Mouse (Mus musculus): ENCODE measurements around the gene Mon1b.
A peak's percentile ranks its signal among the peaks of the same experiment; 100 is the strongest.

Gene Mon1b

DNA sequence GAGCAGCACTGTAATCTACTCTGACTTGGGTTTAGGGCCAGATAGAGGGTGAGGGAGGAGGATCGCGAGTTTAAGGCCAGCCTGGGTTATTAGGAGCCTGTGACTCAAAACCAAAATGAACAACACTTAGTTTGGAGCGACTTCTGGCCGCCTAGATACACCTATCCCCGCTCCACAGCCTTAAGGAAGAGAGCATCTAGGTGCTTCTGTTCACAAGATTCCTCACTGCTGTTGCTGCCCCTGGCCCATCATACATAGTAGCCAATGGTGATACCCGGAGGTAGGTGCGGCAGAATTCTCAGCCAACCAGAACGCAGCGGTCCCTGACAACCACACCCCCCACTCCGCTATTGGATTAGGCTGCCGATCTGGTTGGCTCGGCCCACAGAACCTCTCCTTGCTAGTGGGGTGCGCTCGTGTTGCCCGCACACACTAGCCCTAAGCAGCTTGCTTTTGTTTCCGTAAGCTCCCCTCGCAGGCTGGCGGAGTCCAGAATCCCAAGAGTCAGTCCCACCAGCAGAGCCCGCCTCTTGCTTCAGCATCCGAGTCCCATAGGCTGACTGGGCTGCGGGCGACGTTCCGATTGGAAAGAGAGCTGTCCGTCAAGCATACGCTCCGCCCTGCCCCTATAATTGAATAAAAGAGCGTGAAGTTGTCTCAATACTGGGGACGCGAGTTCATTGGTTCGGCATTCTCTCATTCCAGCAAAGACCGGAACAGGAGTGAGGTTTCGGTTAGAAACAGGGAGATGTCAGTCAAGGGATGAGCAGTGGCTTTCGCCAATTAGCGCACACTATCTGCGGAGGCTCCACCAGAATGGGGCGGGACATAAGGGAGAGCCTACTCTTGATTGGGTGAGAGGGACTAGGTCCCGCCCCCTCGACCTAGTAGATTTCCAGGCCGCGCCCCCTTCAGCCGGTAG lies at the start of gene Mon1b:
TSS of gene Mon1b (plus strand) at position 918 of the 922 bp plus-strand sequence.
- peak; percentile 100 for DNase-seq (ENCODE audit: low spot score)

DNA sequence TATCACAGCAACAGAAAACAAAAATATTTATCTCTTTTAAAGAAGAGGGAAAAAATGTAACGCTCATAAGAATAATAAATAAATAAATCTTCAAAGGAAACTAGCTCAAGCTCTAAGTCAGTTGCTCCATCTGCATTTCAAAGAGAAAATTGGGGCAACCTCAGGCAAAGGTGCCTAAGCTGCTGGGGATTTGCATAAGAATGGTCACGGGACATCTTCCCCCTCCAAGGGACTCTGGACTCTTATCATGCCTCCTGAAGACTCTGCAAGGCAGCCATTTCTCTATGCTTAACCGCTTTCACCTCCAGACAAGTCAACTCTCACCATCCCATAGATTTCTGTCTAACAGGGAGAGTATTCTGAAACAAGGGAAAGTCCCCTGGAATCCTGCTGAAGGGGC lies 37.0 kb upstream of the Mon1b start:
- DNase-seq (ENCODE audit: low spot score): no peak

DNA sequence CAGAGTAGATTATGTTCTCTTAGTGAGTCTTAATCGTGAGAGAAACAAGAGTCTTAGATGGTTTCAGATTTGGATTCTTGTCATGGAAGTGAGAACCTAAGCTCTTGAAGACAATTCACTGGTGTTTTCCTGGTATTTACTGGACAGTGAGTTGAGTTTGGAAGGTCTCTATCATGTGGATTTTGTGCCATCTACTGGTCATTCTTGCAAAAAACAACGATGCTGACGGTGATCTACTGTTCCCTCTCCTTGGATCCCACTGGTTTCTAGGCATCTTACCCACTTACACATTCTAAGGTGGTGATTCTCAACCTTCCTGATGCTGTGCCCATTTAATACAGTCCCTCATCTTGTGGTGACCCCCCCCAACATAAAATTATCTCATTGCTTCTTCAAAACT lies 2.8 kb upstream of the Mon1b start:
- peak; percentile 82 for DNase-seq (ENCODE audit: low spot score)

DNA sequence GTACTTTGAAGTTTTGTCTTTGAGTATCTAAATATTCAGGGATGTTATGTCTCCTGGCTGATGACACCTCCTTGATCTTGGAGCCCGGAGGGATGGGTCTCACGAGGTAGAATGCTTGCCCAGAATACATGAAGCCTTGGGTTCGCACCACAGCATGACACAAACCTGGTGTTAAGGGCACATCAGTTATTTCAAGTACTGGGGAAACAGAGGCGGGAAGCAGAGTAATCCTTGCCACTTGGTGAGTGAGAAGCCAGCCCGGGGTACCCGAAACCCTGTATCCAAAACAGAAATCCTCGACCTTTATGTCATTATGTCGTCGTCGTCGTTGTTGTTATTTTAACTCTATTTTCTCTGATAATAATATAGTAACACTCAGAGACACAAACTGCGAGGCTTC lies 1.2 kb upstream of the Mon1b start:
- no peak for DNase-seq (ENCODE audit: low spot score)

DNA sequence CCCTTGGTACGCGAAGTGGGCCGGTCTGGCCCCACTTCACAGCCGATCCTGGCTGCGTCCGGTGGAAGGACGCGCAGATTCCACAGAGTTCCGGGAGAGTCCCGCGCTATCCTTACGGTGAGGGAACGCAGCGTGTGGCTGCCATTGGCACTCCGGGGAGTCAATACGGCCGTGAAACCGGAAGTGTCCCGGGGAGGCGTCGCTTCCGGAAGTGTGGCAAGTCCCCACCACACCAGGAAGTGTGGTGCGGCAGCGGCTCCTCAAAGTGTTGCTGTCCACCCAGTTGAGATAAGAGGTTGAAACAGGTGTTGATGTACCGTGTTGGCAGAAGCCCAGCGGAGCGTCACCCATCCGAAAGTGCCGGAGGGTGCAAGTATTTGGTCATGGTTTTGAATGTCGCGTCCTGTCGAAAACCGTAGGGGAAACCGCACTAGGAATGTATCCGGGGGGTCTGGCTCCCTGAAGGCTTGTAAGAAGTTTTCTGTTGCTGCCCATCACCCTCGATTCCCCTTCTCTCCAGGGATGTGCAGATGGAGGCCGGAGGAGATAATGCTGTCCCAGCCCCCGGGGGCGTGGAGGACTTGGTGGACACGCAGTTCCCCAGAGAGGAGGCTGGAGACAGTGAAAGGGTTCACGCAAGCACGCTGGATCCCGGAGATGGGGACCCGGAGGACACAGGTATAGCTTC lies 349 bp downstream of the Mon1b start:
- DNase-seq (ENCODE audit: low spot score): no peak

DNA sequence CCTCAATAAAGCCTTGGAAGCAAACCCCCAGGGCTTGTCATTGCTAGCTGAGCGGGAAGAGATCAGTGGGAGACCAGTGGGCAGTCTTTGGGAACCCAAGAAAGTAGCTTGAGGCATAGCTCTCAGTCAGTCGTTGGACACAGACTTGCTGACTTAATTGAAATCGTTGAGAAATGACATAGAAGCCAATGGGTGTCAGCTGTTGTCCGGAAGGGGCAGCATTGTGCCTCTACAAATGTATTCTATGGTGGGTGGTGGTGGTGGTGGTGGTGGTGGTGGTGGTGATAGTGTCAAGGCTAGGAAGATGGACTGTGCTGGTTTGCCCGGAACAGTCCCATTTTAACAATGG lies 867 bp downstream of the Mon1b start:
- DNase-seq (ENCODE audit: low spot score): peak; percentile 21

DNA sequence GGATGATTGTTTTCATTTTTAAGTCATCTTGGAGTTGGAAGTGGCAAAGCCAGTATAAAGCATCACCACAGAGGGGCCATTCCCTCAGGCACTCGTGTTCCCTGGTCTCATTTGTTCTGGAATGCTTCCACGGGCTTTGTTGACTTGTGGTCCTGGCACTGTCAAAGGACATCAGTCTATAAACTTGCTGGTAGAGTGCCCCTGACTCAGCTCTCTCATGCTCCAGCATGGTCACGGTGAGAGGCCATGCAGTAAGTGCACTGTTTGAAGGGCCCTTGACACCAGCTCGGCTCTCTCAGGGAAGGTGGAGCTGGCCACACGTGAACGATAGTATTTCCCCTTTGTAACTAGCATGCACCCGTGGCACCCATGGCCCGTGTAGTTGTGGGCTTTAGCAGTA lies 5.0 kb downstream of the Mon1b start:
- no peak for DNase-seq (ENCODE audit: low spot score)

DNA sequence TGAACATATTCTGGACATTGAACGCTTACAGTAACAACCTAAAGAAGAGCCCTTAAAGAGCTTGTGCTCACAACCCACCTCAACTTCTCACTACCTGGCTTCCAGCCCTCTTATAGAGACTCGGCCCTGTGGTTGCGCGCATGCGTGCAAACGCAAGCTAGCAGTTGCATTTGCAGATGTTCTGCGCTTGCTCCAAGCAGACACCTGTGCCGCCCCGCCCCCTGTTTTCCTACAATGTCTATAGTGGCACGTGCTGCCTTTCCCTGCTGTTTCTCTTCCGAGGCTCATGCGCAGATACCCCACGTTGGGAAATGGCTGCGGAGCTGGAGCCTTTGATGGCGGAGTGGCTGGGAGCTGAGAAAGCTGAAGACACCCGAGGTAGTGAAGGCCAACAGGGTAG lies 7.5 kb downstream of the Mon1b start, which contains the start of gene Syce1l:
TSS of gene Syce1l (plus strand) at position 288 of the 400 bp plus-strand sequence.
- DNase-seq (ENCODE audit: low spot score): no peak

DNA sequence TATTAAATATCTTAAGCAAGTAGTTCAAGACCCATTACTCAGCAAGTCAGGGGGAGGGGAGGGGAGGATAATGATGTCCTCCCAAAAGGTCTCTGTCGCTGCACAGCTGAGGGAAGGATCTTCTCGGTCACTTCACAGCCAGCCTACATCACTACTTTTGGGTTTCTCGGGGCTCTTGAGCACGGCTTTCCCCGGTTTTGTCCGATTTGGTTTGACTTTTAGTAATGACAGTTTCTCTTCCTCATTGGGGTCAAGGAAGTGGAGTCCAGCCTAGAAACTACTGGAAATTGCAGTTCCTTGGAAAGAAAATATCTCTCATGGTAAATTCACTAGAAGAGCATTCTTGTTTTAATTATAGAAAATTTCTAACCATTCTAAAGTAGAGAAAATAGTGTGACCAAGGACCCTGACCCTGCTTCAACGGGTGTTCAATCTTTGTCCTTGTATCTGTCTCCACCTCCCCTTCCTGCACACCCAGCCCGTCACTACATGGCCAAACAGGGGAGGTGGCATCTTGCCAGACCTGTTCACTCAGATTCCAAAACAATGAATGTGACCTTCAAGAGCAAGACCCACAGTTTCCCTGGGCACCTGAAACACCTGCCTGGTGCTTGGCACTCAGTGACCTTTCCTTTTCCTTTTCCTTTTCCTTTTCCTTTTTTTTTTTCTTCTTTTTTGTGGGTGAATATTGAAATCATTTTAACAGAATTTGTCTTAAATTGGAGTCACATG lies 8.3 kb downstream of the Mon1b start:
- no peak for DNase-seq (ENCODE audit: low spot score)

DNA sequence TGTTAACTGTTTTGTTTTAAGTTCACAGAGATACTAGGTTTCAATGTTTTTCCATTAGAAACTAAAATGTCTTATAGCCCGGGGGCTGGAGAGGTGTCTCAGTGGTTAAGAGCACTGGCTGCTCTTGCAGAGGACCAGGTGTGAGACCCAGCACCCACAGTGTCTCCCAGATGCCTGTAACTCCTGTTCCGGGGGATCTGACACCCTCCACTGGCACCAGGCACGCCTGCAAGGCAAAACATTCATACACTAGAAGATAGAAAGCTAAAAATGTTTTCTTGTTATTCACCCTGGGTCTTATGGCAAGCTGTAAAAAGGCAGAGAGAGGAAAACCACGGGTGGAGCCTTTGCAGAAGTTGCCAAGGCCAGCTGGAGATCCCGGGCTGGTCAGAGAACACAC lies 9.8 kb downstream of the Mon1b start:
- no peak for DNase-seq (ENCODE audit: low spot score)

DNA sequence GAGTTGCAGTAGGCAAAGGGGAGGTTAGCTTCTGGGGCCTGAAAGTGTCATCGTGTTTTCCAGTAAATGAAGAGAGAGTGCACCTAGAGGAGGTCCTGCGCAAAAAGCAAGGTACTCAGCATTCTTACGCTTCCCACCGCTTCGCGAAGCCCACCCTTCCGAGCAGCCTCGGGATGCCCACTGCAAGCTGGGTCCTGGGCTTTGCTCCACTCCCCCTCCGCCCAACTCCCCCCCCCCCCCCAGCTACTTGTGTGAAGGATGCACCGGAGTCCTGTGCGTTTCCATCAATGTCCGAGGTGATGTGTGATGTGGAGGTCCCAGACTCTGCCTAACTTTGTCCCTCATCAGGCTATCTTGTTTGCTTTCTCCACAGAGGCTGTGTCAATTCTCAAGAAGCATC lies 17.1 kb downstream of the Mon1b start:
- no peak for DNase-seq (ENCODE audit: low spot score)

DNA sequence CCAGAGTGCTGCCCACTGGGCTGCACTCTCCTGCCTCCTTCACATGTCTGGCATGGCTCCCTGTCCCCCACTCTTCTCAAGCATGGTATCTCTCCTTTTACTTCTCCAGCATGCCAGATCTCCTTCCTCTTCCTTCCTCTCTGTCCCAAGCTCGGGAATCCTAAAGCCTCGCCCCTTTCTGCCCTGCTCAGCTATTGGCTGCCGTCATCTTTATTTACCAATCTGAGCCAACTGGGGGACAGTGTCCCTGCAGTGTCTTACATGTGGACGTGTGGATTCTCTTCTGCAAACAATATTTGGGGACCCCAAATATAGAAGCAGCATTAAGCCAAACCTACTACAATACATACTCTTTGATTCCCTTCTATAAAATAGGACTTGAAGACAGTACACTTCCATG lies 17.8 kb downstream of the Mon1b start:
- no peak for DNase-seq (ENCODE audit: low spot score)

DNA sequence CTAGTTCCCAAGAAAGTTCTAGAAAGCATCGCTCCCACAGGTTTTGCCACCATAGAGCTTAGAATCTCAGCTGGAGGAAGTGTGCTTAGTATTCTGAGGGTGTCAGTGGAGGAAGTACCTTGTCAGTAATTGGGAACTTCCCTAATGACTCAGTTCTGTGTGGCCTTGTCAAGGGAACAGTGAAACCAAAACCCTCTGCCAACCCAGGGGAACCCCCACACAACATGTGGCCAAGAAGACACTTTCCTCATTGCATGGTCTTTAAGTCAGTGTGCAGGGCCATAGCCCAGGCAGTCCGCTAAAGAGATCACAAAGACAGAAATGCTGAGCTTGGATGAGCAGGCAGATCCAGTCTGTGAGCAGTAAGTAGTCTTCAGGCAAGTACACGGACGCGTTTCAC lies 20.8 kb downstream of the Mon1b start:
- no peak for DNase-seq (ENCODE audit: low spot score)

DNA sequence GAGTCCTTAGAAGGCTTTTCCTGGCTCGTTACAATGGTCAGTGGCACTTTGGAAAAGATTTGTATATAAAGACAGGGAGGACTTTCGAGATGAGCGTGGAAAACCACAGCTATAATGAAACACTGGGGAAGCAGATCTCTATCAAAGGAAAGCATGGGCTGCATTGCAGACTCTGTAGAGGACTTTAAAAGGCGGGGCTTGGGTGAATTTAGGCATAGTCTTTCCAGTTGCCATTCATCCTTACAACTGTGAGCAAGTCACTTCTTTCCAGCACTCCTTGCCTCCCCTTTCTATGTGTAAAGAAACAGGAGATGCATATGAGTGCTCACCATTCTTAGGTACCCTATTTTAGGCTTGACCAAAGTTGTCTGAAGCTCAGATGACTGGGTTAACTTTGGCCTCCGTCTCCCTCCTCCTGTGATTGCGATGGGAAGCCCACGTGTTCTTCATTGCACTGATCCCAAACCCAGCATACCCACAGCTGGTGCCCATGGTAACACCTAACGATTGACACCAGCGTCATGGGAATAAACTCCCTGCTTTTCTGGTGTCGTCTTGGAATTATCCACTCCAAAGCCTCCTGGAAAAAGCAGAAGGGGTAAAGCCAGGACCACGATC lies 21.4 kb downstream of the Mon1b start:
- DNase-seq (ENCODE audit: low spot score): no peak

DNA sequence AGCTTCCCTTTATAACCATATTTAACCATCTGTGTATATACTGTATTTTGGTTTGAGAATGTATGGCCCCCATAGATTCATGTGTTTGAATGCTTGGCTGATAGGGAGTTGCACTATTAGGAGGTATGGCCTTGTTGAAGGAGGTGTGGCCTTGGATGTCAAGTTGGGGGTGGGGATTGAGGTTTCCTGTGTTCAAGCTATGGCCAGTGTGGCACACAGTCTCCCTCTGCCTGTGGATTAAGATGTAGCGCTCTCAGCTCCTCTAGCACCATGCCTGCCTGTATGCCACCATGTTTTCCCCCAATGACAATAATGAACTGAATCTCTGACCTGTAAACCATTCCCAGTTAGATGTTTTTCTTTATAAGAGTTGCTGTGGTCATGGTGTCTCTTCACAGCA lies 24.7 kb downstream of the Mon1b start:
- DNase-seq (ENCODE audit: low spot score): no peak

DNA sequence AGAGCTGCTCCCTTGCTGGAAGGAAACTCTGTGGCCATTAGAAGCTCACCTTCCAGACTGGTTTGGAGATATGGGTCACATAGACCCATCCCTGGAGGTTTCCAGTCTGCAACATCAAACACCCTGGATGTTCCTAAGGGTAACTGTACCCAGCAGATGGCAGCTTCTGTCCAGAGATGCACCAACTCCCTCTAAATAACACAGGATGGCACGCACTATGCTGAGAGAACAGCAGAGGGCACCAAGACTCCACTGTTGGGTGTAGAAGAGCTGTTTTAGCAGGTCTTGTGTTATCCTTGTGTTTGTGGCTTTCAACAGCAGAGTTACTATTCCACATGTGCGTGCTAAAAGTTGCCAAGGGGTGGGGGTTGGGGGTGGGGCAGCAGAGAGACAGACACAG lies 29.2 kb downstream of the Mon1b start:
- peak; percentile 84 for DNase-seq (ENCODE audit: low spot score)

DNA sequence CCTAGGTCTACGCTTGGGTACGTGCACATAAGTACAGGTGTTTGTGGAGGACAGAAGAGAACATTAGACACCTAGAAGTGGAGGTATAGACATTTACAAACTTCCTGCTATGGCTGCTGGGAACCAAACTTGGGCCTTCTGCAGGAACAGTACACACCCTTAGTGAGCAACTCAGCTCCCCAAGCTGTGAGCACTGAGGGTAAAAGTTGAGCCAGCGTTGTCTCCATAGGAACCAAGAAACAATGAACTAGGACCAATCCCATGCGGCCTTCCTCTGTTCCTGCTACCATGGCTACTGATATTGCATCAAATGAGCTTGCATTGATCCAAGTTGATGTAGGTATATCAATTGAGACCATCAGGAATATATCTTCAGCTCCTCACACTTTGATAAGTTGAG lies 29.6 kb downstream of the Mon1b start:
- DNase-seq (ENCODE audit: low spot score): no peak

DNA sequence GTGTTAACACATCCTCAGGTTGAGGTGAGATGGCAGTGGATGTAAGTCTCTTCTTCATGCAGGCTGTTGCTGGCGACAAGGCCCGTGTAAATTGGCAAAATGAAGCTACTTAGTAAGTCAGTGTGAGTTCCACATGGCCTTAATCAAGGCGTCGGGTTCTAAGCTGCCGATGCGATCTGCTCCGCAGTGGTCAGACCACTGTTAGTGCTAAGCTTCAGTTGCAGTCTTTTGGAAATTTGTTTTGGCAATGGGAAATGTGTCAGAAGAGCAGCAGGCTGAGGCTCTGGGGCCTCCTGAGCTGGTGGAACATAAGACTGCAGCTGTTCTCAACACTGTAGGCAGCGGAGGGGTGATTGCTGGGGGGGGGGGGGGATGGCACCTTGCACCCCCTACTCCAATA lies 30.6 kb downstream of the Mon1b start:
- no peak for DNase-seq (ENCODE audit: low spot score)

DNA sequence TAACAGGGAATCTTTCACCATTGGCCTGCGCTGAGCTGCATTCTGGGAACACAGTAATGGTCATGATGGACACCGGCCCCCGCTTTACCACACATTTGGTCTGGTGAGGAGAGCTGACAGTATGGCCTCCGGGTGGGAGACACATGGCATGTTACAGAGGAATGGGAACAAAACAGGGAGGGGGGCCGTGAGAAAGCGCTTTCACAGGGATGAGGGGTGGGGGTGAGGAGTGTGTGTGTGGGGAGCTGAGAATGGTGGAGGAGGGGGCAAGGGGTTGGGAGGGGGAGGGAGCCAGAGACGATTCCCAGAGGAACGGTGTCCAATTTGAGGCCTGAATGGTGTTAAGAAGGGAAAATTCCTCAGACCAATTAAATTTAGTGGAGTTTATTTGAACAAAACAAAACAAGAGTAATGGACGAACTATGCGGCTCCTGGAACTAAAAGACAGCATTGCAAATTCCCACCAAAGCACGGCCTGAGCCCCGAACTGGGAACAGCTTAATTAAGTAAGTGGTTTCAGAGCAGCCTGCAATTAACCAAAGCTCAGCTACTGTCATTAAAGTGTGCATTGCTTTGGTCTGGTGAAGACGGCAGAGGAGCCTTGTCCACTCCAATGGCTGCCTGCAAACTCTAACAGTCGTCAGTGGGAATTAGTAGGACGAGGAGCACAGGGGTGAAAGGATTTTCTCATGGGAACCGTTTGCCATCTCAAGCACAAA lies 31.5 kb downstream of the Mon1b start:
- DNase-seq (ENCODE audit: low spot score): no peak

DNA sequence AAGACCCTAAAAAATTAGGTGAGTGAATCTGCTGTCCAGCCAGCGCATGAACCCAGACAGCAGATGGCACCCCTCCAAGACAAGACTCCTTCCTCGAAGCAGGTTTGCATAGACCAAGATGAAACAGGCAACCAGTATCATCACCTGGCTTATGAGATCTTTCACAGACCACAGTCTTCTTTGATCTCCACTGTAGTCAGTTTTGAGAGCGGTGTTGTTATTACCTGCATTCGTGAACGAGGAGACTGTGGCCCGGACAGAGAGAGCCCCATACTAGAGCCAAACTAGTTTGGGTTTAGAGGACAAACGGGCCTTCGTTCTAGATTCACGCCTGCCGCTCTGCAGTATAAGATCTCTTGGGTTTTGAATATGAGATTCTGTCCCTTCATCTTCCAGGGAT lies 34.5 kb downstream of the Mon1b start:
- no peak for DNase-seq (ENCODE audit: low spot score)

DNA sequence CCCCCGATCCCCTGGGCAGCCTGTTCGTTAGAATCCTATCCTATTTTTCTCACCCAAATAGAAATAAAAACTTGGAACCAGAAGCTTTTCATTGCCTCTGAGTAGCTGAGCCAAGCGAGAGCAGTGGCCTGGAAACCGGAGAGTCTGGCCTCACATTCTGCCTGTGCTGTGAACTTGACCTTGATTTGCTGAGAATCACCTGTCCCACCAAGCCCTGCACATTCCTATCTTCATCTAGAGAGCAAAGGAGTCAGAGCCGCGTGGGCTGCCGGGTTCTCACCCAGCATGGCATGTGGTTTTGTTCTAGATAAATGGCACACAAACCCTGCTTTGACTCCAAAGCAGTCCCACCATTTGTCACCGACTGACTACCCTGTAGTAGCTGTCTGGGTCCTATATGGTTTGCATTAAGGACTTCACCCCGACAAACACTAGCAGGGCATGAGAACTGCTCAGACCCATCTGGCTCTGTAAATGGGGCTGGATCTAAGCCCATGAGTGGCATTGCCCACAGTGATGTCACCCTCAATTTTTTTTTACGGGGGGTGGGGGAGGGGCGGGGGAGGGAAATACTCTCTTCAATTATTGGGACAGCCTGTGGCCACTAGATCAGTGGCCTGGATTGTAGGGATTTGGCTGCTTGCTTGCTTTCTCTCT lies 37.3 kb downstream of the Mon1b start:
- no peak for DNase-seq (ENCODE audit: low spot score)

All from adipocyte (in vitro differentiated cells).